Mouse (Mus musculus) ES-Bruce4 (cell line): ENCODE measurements around the gene Ttc25.

ENCODE experiments used
- CTCF ChIP-seq: IDR thresholded peaks from one replicate; pipeline ENCODE4 v1.8.1; 2011; ENCODE audit warnings: low read depth, low read length
- POLR2A ChIP-seq: IDR thresholded peaks from one replicate; pipeline ENCODE4 v1.8.1; 2011; ENCODE audit warnings: low read length; ENCODE audit not compliant: insufficient read depth

- TF ChIP-seq POLR2A (peak; percentile 98), CTCF (no peak)
These were observed at the start of gene Ttc25 for GRCm38 (mm10) chr11:100544832-100545745.
